Mouse (Mus musculus): ENCODE data around the gene Mup22.
"Not testable (repeated sequence)": the region's sequence is repeated elsewhere in the genome, so short reads cannot be mapped to it uniquely, and the experiment has no call there.

Gene Mup22

GRCm38 (mm10) chr4:60821363-60821762 is at the start of gene Mup22:
Mup22 (minus strand) TSS chr4:60821463.
- not testable (repeated sequence) for DNase-seq (ENCODE audit: low spot score in 2 of 2)

GRCm38 (mm10) chr4:60840889-60841288 is 19.6 kb upstream of the Mup22 start:
- DNase-seq (ENCODE audit: low spot score in 2 of 2) = not testable (repeated sequence)

All from frontal cortex, postnatal 10 days (tissue).